Mouse (Mus musculus) left cerebral cortex, postnatal 25 days (tissue): ENCODE measurements at regions not wholly inside any gene's neighbourhood (a gene's known extent, or its start where the extent isn't known, plus 50 kb on each side); places are given as distances from the start of the nearest gene placed in this dataset.

Experiments
- DNase-seq, 2 experiments: peaks; one replicate each; pipeline ENCODE4 v3.0.0; 2022; ENCODE audit warnings: low spot score in 2 of 2, mixed read lengths in 1 of 2
- intact Hi-C: fragments of 180-260 bp; cut with DNase I; formaldehyde crosslinking; loops from one replicate; pipeline ENCODE4 v1.15.1; 2025

GRCm38 (mm10) chr9:33289381-33289780, 653.4 kb downstream of the Ets1 start:
- DNase-seq: peak; percentile 6 to 80
- intact Hi-C loops: loop anchor here (10.0 kb wide), 1 partner anchor 535 kb away; no protein-coding TSS in a partner anchor

- peak; percentile 16 to 80 for DNase-seq
- intact Hi-C loops: loop anchor here (5.0 kb wide), 1 partner anchor 210 kb away; no protein-coding TSS in a partner anchor
Observed at GRCm38 (mm10) chr9:33292116-33292515, 656.1 kb downstream of the Ets1 start.

GRCm38 (mm10) chr9:33295925-33296324, 659.9 kb downstream of the Ets1 start:
- no peak for DNase-seq
- intact Hi-C loops: no loop called here

- intact Hi-C loops: no loop called here
Observed at GRCm38 (mm10) chr9:33319525-33320025, 683.6 kb downstream of the Ets1 start.

DNA sequence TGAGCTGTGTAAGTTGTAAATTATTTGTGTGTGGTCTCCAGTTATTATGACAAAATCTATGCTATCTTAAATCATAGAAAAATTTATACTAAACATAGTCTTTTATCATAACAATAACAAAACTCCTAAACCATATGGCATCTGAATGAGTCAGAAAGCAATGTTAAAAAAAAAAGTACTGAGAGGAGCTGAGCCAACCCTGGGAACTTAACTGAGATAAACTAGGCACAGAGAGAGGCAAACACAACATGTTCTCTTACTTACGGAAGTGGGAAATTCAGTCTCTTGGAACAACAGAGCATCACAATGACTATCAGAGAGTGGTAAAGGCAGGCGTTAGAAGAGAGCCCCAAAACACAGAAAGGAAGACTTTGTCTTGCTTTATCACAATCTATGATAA, 691.7 kb downstream of the Ets1 start:
- DNase-seq: peak; percentile 5 to 57
- intact Hi-C loops: no loop called here

More at GRCm38 (mm10) chr9:33319525-33320025, 683.6 kb downstream of the Ets1 start:
- DNase-seq: no peak

GRCm38 (mm10) chr9:33350258-33350657, 714.2 kb downstream of the Ets1 start:
- no peak for DNase-seq
- intact Hi-C loops: no loop called here

- no peak for DNase-seq
Observed at GRCm38 (mm10) chr9:33356621-33357020, 720.6 kb downstream of the Ets1 start.

GRCm38 (mm10) chr9:33360966-33361365, 724.9 kb downstream of the Ets1 start:
- DNase-seq: no peak
- intact Hi-C loops: no loop called here

More at GRCm38 (mm10) chr9:33356621-33357020, 720.6 kb downstream of the Ets1 start:
- intact Hi-C loops: no loop called here

DNA sequence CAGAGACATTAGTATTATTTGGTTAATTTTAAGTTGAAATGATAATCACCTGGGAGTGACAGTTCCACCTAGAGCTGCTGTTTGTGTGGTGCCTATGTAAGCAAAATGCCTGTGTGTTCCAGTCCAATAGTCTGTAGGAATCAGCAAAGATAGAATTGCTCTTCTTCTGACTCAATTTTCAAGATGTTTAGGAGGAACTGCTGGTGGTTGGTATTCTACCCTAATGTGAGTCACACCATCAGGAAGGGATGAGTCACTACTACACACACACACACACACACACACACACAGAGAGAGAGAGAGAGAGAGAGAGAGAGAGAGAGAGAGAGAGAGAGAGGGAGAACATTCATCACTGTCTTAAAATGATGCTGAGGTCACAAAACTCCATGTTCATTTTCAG, 753.1 kb downstream of the Ets1 start:
- intact Hi-C loops: no loop called here
- DNase-seq: peak in 1 of 2 experiments; percentile 40

DNA sequence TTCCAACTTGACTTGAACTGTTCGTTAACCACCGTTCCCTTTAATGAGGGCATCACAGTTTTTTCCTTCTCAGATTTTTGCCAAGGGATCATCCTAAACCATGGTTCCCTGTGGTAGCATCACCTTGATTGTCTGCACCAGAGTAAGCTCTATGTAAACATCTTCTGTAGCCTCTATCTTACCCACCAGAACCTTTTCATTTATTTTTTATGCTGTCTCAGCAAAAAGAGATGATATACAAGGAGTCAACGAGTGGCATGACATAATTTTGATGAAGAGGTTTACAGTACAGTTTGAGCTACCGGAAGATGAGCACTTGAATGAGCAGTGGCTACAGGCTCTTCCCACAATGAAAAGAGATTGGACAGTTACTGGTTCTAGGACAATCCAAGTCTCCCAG, 768.7 kb downstream of the Ets1 start:
- intact Hi-C loops: no loop called here
- DNase-seq: no peak

- intact Hi-C loops: no loop called here
- DNase-seq: no peak
Observed at GRCm38 (mm10) chr9:33407517-33407916, 771.5 kb downstream of the Ets1 start.

DNA sequence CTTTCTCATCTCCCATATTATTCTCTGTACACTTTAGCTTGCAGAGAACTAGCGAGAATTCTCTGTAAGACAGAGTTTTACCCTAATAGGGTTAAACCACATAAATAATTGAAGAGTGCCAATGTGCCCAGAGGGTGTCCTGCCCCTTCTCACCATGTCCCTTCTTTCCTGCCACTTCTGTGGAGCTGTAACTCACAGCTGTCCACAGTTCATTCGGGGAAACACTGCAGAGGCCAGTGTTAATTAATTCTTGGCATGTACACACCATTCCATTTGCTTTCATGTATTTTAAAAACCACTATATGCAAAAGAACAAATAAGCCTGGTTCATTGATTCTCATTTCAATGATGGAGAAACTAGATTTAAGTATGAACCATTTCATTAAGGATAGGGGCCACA, 787.8 kb downstream of the Ets1 start:
- no peak for DNase-seq
- intact Hi-C loops: no loop called here

DNA sequence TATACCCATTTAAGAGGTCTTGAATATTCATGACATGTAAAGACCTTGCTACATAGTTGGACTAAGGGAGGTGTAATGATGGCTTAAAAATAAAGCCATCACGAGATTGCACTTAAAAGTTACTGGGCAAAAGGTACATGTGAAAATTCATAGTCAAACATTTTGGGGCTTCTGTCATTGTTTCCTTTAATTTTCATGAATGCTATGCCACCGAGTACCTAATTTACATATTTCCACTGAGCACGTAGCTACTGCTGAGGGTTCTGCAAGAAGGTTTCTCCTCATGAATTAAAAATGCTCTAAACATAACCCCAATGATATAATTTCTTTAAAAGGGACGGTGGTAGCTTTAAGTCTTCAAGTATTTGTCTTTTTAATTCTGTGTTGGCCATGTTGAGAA, 800.4 kb downstream of the Ets1 start:
- intact Hi-C loops: no loop called here
- no peak for DNase-seq

DNA sequence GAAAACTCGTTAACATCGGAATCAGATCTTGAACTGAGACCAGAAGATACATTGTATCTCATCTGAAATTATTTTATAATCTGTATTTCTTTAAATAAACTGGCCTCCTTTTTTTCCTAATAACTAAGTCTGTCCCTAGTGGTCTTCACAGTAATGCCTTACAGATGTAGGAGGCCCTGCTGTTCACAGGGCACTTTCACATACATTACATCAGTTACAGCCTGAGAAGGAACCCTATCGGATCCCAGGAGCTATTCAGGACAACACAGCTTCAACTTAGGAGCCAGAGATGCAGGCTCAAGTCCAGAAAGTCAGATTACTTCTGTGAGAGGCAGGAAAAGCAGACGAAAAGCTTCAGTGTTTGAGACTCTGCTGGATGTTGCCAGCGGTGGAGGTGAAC, 806.2 kb downstream of the Ets1 start:
- DNase-seq: no peak
- intact Hi-C loops: no loop called here

DNA sequence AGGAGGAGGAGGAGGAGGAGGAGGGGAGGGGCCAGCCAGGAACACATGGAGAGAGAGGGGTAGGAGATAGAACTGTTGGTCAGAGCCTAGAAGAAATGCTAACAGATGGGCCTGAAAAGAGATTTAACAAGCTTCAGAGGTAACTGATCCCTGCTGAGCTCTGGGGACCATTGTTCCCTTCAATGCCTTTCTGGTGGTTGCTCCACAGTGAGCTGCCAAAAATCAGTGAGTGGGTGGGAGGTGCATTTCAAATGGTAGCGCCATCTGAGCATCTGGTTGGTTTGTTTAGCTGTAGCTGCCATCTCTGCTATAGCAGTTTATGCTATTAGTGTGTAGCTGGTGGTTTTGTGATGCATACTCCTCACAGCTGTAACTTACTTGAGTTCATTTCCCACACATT, 809.9 kb downstream of the Ets1 start:
- DNase-seq: peak in 1 of 2 experiments; percentile 2
- intact Hi-C loops: no loop called here

- intact Hi-C loops: no loop called here
- DNase-seq: no peak
Observed at GRCm38 (mm10) chr9:33475106-33475505, 839.1 kb downstream of the Ets1 start.

DNA sequence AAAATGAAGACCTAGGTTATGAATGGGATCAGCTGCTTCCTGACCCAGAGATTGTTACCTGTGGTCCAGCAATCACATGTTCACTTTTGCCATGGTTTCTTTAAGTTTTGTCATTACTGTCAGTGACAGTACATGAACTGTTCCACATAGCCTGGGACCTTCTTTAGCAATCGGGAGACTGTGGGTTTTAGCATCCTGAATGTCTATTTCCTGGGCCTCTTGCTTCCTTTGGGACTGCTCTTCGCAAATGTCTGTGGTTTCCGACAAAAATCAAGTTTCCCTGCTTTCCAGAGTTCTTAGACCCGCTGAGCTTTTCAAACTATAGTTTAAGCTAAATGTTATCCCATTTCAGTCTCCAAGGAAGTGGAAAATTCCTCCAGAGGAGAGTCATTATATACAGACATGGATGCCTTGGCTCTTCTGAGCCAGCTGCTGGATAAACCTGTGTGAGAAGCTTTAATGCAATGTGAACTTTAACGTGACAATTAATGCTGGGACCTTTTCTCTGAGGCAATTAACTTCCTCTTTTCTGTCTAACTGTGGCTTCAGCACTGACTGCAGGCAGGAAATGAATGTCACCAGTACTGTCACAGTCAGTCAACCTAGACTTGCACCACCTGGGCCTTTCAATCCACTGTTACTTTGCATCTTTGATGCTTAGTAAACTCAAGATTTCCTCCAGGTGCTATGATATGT, 847.0 kb downstream of the Ets1 start:
- intact Hi-C loops: no loop called here
- DNase-seq: no peak

GRCm38 (mm10) chr9:33483541-33483846, 847.5 kb downstream of the Ets1 start:
- DNase-seq: no peak
- intact Hi-C loops: no loop called here

- intact Hi-C loops: no loop called here
- no peak for DNase-seq
Observed at GRCm38 (mm10) chr9:33533101-33533810, 897.2 kb downstream of the Ets1 start.

GRCm38 (mm10) chr9:33543301-33543700, 907.3 kb downstream of the Ets1 start:
- intact Hi-C loops: no loop called here
- DNase-seq: peak in 1 of 2 experiments; percentile 8

DNA sequence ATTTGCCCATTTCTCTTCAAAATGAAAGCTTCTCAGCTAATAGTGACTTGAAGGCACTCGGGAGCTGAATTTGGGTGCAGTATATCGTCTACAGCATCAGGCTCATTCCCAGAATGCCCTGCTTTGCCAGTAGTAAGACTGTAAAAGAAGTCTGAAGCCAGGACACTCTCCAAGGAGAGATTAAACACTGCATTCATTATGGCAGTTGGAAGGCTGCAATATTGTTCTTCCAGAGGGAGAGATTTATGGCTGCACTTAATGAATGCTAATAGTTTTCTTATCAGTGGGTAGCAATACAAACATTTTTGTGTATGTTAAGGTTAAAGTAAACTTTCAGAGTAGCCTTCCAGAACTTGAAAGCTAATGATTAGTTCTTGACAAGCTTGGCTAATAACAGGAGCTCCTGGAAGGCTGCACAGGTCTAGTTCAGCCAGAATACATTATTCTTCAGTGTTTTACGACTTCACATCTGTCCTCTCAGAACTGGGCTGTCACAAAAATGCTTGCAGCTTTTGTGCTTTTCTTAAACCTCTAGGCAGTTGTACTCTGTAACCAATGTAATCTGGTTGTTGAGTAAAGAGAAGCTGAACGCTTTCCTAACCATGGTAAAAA, 910.2 kb downstream of the Ets1 start:
- intact Hi-C loops: no loop called here
- DNase-seq: no peak
